In the genomic region with DNA sequence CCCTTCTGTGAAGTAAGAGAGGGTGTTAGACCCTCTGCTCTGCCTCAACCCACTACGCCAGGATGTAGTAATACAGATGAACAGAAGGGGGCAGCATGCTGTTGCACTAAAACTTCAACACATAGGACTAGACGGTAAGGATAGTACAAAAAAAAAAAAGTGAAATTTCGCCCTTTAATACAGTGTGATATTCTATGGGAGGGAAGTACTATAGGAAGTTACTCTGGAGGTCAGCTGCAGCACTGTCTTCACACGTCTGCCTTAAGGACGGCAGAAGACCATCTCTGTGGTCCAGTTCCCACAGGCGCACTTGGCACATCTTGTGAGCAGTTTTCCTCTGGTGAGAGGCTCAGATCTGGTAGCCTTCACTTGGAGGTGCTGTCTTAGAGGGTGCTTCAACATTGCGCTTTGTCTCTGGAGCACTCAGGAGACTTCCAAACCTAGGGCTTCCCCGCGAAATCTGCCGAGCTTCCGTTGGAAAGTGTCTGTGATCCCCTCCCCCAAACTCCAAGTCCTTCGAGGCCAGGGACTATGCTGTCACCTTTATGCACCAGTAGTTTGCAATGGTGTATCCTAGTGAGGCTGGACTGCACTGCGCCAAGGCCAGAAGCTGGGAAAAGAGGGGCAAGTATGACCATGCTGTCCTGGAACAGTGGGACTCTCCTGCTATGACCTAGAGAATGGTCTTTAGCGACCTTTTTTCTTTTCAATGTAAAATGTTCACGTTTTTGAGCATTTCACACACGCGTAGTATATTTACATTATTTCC, we compare ENCODE assay signal across 9 mouse cellular contexts. TPM values are rescaled to one million over a fixed set of nuclear protein-coding genes. Genes with fewer than 3 reads are reported as not detected.
DNase-seq lines count a peak whose midpoint lies in the region; ATAC-seq and TF ChIP-seq lines count a peak whose summit lies in the region.
"Had no signal": no experiment of that assay in that cellular context is flagged by ENCODE, and none has a peak within 500 bp of the region (broad histone marks: within the 10 kb centered on the region; RNA-seq: fewer than 3 reads in every experiment).

No protein-coding gene starts in this region.

- no peaks in the 10 kb centered on the region for H3K27me3 ChIP-seq in small intestine, adult 2 months (ENCODE audit: control insufficient read depth, insufficient read depth, low read length)

- 57% methylated on average over 17 of the region's 17 CpGs for WGBS in small intestine, adult 2 months

- peak; percentile 67 for ATAC-seq in inflammation-experienced regulatory T-cells, adult 6 months

- TF ChIP-seq POLR2A in small intestine, adult 2 months (IDR thresholded peaks at IDR 0.05; ENCODE audit: low read depth, low read length) = no peak

- DNase-seq in gastrocnemius, adult 2 months = peak; percentile 47
- no peak for DNase-seq in gastrocnemius, postnatal 25 days
- DNase-seq in cerebellum, adult 18-20 months = peak; percentile 75 to 76
- peak; percentile 55 for DNase-seq in forelimb bud, embryonic 11.5 days (ENCODE audit: low read depth, low spot score)
- DNase-seq in left cerebral cortex, postnatal 14 days (ENCODE audit: low spot score in 2 of 2) = peak; percentile 55 to 83
- peak; percentile 70 for DNase-seq in mesoderm, embryonic 11.5 days (ENCODE audit: low read depth, low spot score)

- no peaks in the 10 kb centered on the region for H3K4me1 ChIP-seq in small intestine, adult 2 months (ENCODE audit: control insufficient read depth, insufficient read depth, insufficient read length, low read length)

- no peak overlapping the region for H3K27ac ChIP-seq in gastrocnemius, adult 2 months
- no peak overlapping the region for H3K27ac ChIP-seq in small intestine, adult 2 months (ENCODE audit: insufficient read depth, low read depth, low read length)

- no peaks in the 10 kb centered on the region for H3K36me3 ChIP-seq in small intestine, adult 2 months (ENCODE audit: control insufficient read depth, insufficient read depth, low read length)

- 0 out of 2 replicates have a peak overlapping the region, but pooled peaks have one; percentile 33 for H3K4me3 ChIP-seq in gastrocnemius, adult 2 months
- no peak overlapping the region for H3K4me3 ChIP-seq in small intestine, adult 2 months (ENCODE audit: low read depth, low read length)

- intact Hi-C loops in gastrocnemius, adult 2 months (cut with DNase I) = loop anchor here (1.0 to 10.0 kb wide), 4 partner anchors 36 to 241 kb away; a partner anchor contains a TSS
- intact Hi-C loops in left cerebral cortex, postnatal 14 days (cut with DNase I) = loop anchor here (2.0 to 10.0 kb wide), 4 partner anchors 37 to 399 kb away; a partner anchor contains a TSS

- TF ChIP-seq CTCF in gastrocnemius, adult 2 months (IDR thresholded peaks at IDR 0.05) = peak; percentile 93
- TF ChIP-seq CTCF in small intestine, adult 2 months (IDR thresholded peaks at IDR 0.05; ENCODE audit: extremely low read depth, insufficient read length, insufficient replicate concordance, low read depth, low read length) = peak; percentile 12; the same call in 1 of the 2 replicates

RNA-seq across cellular contexts. Expression of a gene that starts 18.5 kb away (rescaled TPM):
- not detected for total RNA-seq in gastrocnemius, adult 2 months (2021)
- not detected for total RNA-seq in gastrocnemius, postnatal 25 days (2021)
- not detected for polyA plus RNA-seq in inflammation-experienced regulatory T-cells, adult 6 months (2017; shearing (Covaris generic))
- total RNA-seq in left cerebral cortex, postnatal 14 days (2021) = 1 to 10 TPM in 1 of 2 experiments, under 1 TPM in 1; 0.89 to 1.6 TPM
- not detected in 2 replicates for polyA plus RNA-seq in small intestine, adult 2 months (2012; rRNA removed)
- polyA plus RNA-seq: liver, embryonic 16.5 days had no signal

RNA-seq across cellular contexts. Expression of a gene that starts 36.7 kb away (rescaled TPM):
- total RNA-seq in gastrocnemius, adult 2 months (2021) = 10 to 100 TPM in 1 of 2 experiments, 1 to 10 TPM in 1; 8.3 to 11.8 TPM
- 1 to 10 TPM; 9.0 to 9.5 TPM for total RNA-seq in gastrocnemius, postnatal 25 days (2021)
- 1 to 10 TPM; 1.4 to 2.8 (median 2.1) TPM for polyA plus RNA-seq in inflammation-experienced regulatory T-cells, adult 6 months (2017; shearing (Covaris generic))
- total RNA-seq in left cerebral cortex, postnatal 14 days (2021) = 10 to 100 TPM; 18.5 to 20.8 TPM
- polyA plus RNA-seq in small intestine, adult 2 months (2012; rRNA removed) = 14.0 and 30.0 TPM in 2 replicates
